Mouse (Mus musculus): ENCODE results near the gene Tfap2e. TPM values are rescaled to one million over a fixed set of nuclear protein-coding genes. Genes with fewer than 3 reads are reported as not detected.

The Tfap2e gene
- polyA plus RNA-seq, 1 experiment from 2014 or later = 1.0 TPM

- ATAC-seq (ENCODE audit: low FRiP score, low TSS enrichment) (no peak), DNase-seq (ENCODE audit: low spot score) (no peak)
- Histone ChIP-seq H3K4me1 (replicated peaks; ENCODE audit: control insufficient read depth, insufficient read depth) (peaks cover 7% of the 10 kb centered on the region; the same call in 1 of the 2 replicates), H3K4me3 (ENCODE audit: low read depth, low read length) (no peak overlapping the region), H3K4me2 (replicated peaks; ENCODE audit: low read depth) (no peak overlapping the region), H3K27ac (replicated peaks) (no peak overlapping the region), H3K27me3 (ENCODE audit: control insufficient read depth, insufficient read depth, low read length) (no peaks in the 10 kb centered on the region), H3K9me3 (ENCODE audit: control insufficient read depth, low read length) (no peaks in the 10 kb centered on the region), H3K9ac (ENCODE audit: low read length) (no peak overlapping the region), H3K36me3 (ENCODE audit: control insufficient read depth, insufficient read depth, low read length) (peaks cover 7% of the 10 kb centered on the region; the same call in 1 of the 2 replicates)
- WGBS = 80% methylated on average over 8 of the region's 8 CpGs
- no peak for TF ChIP-seq CTCF (IDR thresholded peaks at IDR 0.05; ENCODE audit: low read depth)
- TF ChIP-seq EP300 (optimal IDR thresholded peaks at IDR 0.05) = no peak
Measured at GRCm38 (mm10) chr4:126750863-126751555, 15.0 kb upstream of the Tfap2e start.

GRCm38 (mm10) chr4:126750046-126750683 is 14.1 kb upstream of the Tfap2e start:
- H3K4me2 ChIP-seq (replicated peaks; ENCODE audit: low read depth) = no peak overlapping the region
- H3K4me3 ChIP-seq (ENCODE audit: low read depth, low read length) = no peak overlapping the region
- TF ChIP-seq EP300 (optimal IDR thresholded peaks at IDR 0.05) = no peak
- TF ChIP-seq CTCF (IDR thresholded peaks at IDR 0.05; ENCODE audit: low read depth) = no peak
- H3K4me1 ChIP-seq (replicated peaks; ENCODE audit: control insufficient read depth, insufficient read depth) = peaks cover 7% of the 10 kb centered on the region; the same call in 1 of the 2 replicates
- 0 out of 2 replicates have a peak overlapping the region, but pooled peaks have one; percentile 13 for H3K27ac ChIP-seq (replicated peaks)
- peaks cover 7% of the 10 kb centered on the region; the same call in 1 of the 2 replicates for H3K36me3 ChIP-seq (ENCODE audit: control insufficient read depth, insufficient read depth, low read length)
- no peaks in the 10 kb centered on the region for H3K9me3 ChIP-seq (ENCODE audit: control insufficient read depth, low read length)
- WGBS = 75% methylated on average over 26 of the region's 26 CpGs
- no peaks in the 10 kb centered on the region for H3K27me3 ChIP-seq (ENCODE audit: control insufficient read depth, insufficient read depth, low read length)
- DNase-seq (ENCODE audit: low spot score) = no peak
- no peak for ATAC-seq (ENCODE audit: low FRiP score, low TSS enrichment)
- H3K9ac ChIP-seq (ENCODE audit: low read length) = no peak overlapping the region

- H3K9me3 ChIP-seq (ENCODE audit: control insufficient read depth, low read length) = no peaks in the 10 kb centered on the region
- no peak overlapping the region for H3K4me3 ChIP-seq (ENCODE audit: low read depth, low read length)
- DNase-seq (ENCODE audit: low spot score) (no peak), ATAC-seq (ENCODE audit: low FRiP score, low TSS enrichment) (no peak)
- peaks cover 13% of the 10 kb centered on the region for H3K36me3 ChIP-seq (ENCODE audit: control insufficient read depth, insufficient read depth, low read length)
- no peak overlapping the region for H3K9ac ChIP-seq (ENCODE audit: low read length)
- no peak overlapping the region for H3K4me2 ChIP-seq (replicated peaks; ENCODE audit: low read depth)
- TF ChIP-seq CTCF (IDR thresholded peaks at IDR 0.05; ENCODE audit: low read depth) (no peak), EP300 (optimal IDR thresholded peaks at IDR 0.05) (no peak)
- H3K4me1 ChIP-seq (replicated peaks; ENCODE audit: control insufficient read depth, insufficient read depth) = peaks cover 7% of the 10 kb centered on the region; the same call in 1 of the 2 replicates
- H3K27me3 ChIP-seq (ENCODE audit: control insufficient read depth, insufficient read depth, low read length) = no peaks in the 10 kb centered on the region
- WGBS = 81% methylated on average over 11 of the region's 11 CpGs
- no peak overlapping the region for H3K27ac ChIP-seq (replicated peaks)
Measured at GRCm38 (mm10) chr4:126749553-126749952, 13.5 kb upstream of the Tfap2e start.

- Histone ChIP-seq H3K4me3 (ENCODE audit: low read depth, low read length) (no peak overlapping the region), H3K4me1 (replicated peaks; ENCODE audit: control insufficient read depth, insufficient read depth) (peaks cover 7% of the 10 kb centered on the region; the same call in 1 of the 2 replicates), H3K4me2 (replicated peaks; ENCODE audit: low read depth) (no peak overlapping the region), H3K9ac (ENCODE audit: low read length) (no peak overlapping the region), H3K27ac (replicated peaks) (no peak overlapping the region), H3K27me3 (ENCODE audit: control insufficient read depth, insufficient read depth, low read length) (no peaks in the 10 kb centered on the region), H3K36me3 (ENCODE audit: control insufficient read depth, insufficient read depth, low read length) (peaks cover 18% of the 10 kb centered on the region), H3K9me3 (ENCODE audit: control insufficient read depth, low read length) (no peaks in the 10 kb centered on the region)
- TF ChIP-seq CTCF (IDR thresholded peaks at IDR 0.05; ENCODE audit: low read depth) (no peak), EP300 (optimal IDR thresholded peaks at IDR 0.05) (no peak)
- no peak for ATAC-seq (ENCODE audit: low FRiP score, low TSS enrichment)
- DNase-seq (ENCODE audit: low spot score) = no peak
- 94% methylated on average over 8 of the region's 8 CpGs for WGBS
Measured at GRCm38 (mm10) chr4:126748381-126748780, 12.3 kb upstream of the Tfap2e start.

- no peaks in the 10 kb centered on the region for H3K9me3 ChIP-seq (ENCODE audit: control insufficient read depth, low read length)
- H3K4me3 ChIP-seq (ENCODE audit: low read depth, low read length) = no peak overlapping the region
- H3K4me1 ChIP-seq (replicated peaks; ENCODE audit: control insufficient read depth, insufficient read depth) = no peaks in the 10 kb centered on the region
- no peak for TF ChIP-seq EP300 (optimal IDR thresholded peaks at IDR 0.05)
- no peak for TF ChIP-seq CTCF (IDR thresholded peaks at IDR 0.05; ENCODE audit: low read depth)
- no peak overlapping the region for H3K9ac ChIP-seq (ENCODE audit: low read length)
- DNase-seq (ENCODE audit: low spot score) (no peak), ATAC-seq (ENCODE audit: low FRiP score, low TSS enrichment) (no peak)
- H3K4me2 ChIP-seq (replicated peaks; ENCODE audit: low read depth) = no peak overlapping the region
- WGBS = 76% methylated on average over 10 of the region's 10 CpGs
- H3K36me3 ChIP-seq (ENCODE audit: control insufficient read depth, insufficient read depth, low read length) = peaks cover 18% of the 10 kb centered on the region
- H3K27ac ChIP-seq (replicated peaks) = no peak overlapping the region
- H3K27me3 ChIP-seq (ENCODE audit: control insufficient read depth, insufficient read depth, low read length) = no peaks in the 10 kb centered on the region
Measured at GRCm38 (mm10) chr4:126746194-126746840, 10.3 kb upstream of the Tfap2e start.
